Mouse (Mus musculus): ENCODE measurements at regions not wholly inside any gene's neighbourhood (a gene's known extent, or its start where the extent isn't known, plus 50 kb on each side); places are given as distances from the start of the nearest gene placed in this dataset.

GRCm38 (mm10) chr10:68842023-68842735 is 118.7 kb downstream of the Tmem26 start:
- Histone ChIP-seq H3K9me3 (ENCODE audit: control insufficient read depth, low read length) (no peaks in the 10 kb centered on the region), H3K27me3 (ENCODE audit: control insufficient read depth, insufficient read depth, low read length) (no peaks in the 10 kb centered on the region), H3K9ac (ENCODE audit: low read length) (no peak overlapping the region), H3K4me1 (replicated peaks; ENCODE audit: control insufficient read depth, insufficient read depth, low read length) (no peaks in the 10 kb centered on the region), H3K27ac (ENCODE audit: low read depth, low read length) (no peak overlapping the region), H3K4me3 (ENCODE audit: low read depth, low read length) (no peak overlapping the region), H3K4me2 (ENCODE audit: low read depth, low read length, severe bottlenecking) (no peak overlapping the region), H3K36me3 (ENCODE audit: control insufficient read depth, insufficient read depth, low read length) (no peaks in the 10 kb centered on the region)
- 67% methylated on average over 13 of the region's 13 CpGs for WGBS
- ATAC-seq (replicated peaks; ENCODE audit: low FRiP score) (0 out of 2 replicates have a peak, but pooled peaks have one; percentile 39), DNase-seq (ENCODE audit: low spot score) (no peak)

- 83% methylated on average over 4 of the region's 4 CpGs for WGBS
- no peaks in the 10 kb centered on the region for H3K36me3 ChIP-seq (ENCODE audit: control insufficient read depth, insufficient read depth, low read length)
Observed at GRCm38 (mm10) chr10:68844066-68844465, 120.6 kb downstream of the Tmem26 start.

GRCm38 (mm10) chr10:68844596-68844995 is 121.2 kb downstream of the Tmem26 start:
- Histone ChIP-seq H3K9me3 (ENCODE audit: control insufficient read depth, low read length) (no peaks in the 10 kb centered on the region), H3K36me3 (ENCODE audit: control insufficient read depth, insufficient read depth, low read length) (no peaks in the 10 kb centered on the region), H3K9ac (ENCODE audit: low read length) (no peak overlapping the region), H3K4me1 (replicated peaks; ENCODE audit: control insufficient read depth, insufficient read depth, low read length) (no peaks in the 10 kb centered on the region), H3K4me2 (ENCODE audit: low read depth, low read length, severe bottlenecking) (no peak overlapping the region), H3K4me3 (ENCODE audit: low read depth, low read length) (no peak overlapping the region), H3K27ac (ENCODE audit: low read depth, low read length) (no peak overlapping the region), H3K27me3 (ENCODE audit: control insufficient read depth, insufficient read depth, low read length) (no peaks in the 10 kb centered on the region)
- no peak for ATAC-seq (replicated peaks; ENCODE audit: low FRiP score)
- DNase-seq (ENCODE audit: low spot score), result no peak
- WGBS, result 93% methylated on average over 7 of the region's 8 CpGs

More at GRCm38 (mm10) chr10:68844066-68844465, 120.6 kb downstream of the Tmem26 start:
- Histone ChIP-seq H3K9me3 (ENCODE audit: control insufficient read depth, low read length) (no peaks in the 10 kb centered on the region), H3K27ac (ENCODE audit: low read depth, low read length) (no peak overlapping the region), H3K4me3 (ENCODE audit: low read depth, low read length) (no peak overlapping the region), H3K4me2 (ENCODE audit: low read depth, low read length, severe bottlenecking) (no peak overlapping the region), H3K4me1 (replicated peaks; ENCODE audit: control insufficient read depth, insufficient read depth, low read length) (no peaks in the 10 kb centered on the region), H3K9ac (ENCODE audit: low read length) (no peak overlapping the region), H3K27me3 (ENCODE audit: control insufficient read depth, insufficient read depth, low read length) (no peaks in the 10 kb centered on the region)
- ATAC-seq (replicated peaks; ENCODE audit: low FRiP score), result no peak
- DNase-seq (ENCODE audit: low spot score), result no peak

DNA sequence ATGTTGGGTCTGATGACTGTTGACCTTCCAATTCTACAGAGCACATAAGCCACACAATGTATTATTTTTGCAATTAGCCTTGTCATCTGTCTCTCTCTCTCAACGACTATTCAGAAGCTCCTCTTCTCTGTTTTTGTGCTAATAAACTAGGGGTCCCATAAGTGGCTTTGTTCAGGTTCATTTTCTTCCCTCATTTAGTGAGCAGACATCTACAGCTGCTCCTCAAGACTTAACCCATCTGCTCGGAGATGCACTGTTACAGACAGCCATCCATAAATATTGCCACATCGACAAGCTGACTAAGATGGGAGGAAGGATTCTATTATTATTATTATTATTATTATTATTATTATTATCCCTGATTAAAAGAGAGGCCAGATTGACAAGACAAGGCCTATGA is 127.7 kb downstream of the Tmem26 start:
- no peak overlapping the region for H3K9ac ChIP-seq (ENCODE audit: low read length)
- no peaks in the 10 kb centered on the region for H3K9me3 ChIP-seq (ENCODE audit: control insufficient read depth, low read length)
- DNase-seq (ENCODE audit: low spot score), result no peak
- H3K4me3 ChIP-seq (ENCODE audit: low read depth, low read length), result no peak overlapping the region
- no peak overlapping the region for H3K4me2 ChIP-seq (ENCODE audit: low read depth, low read length, severe bottlenecking)
- WGBS, result 85% methylated on average over 3 of the region's 3 CpGs
- H3K27ac ChIP-seq (ENCODE audit: low read depth, low read length), result no peak overlapping the region
- no peak for ATAC-seq (replicated peaks; ENCODE audit: low FRiP score)
- H3K36me3 ChIP-seq (ENCODE audit: control insufficient read depth, insufficient read depth, low read length), result no peaks in the 10 kb centered on the region
- no peaks in the 10 kb centered on the region for H3K27me3 ChIP-seq (ENCODE audit: control insufficient read depth, insufficient read depth, low read length)
- H3K4me1 ChIP-seq (replicated peaks; ENCODE audit: control insufficient read depth, insufficient read depth, low read length), result no peaks in the 10 kb centered on the region

- WGBS, result 79% methylated on average over 13 of the region's 13 CpGs
- no peak overlapping the region for H3K27ac ChIP-seq (ENCODE audit: low read depth, low read length)
- H3K4me2 ChIP-seq (ENCODE audit: low read depth, low read length, severe bottlenecking), result no peak overlapping the region
Observed at GRCm38 (mm10) chr10:68855934-68856891, 132.8 kb downstream of the Tmem26 start.

DNA sequence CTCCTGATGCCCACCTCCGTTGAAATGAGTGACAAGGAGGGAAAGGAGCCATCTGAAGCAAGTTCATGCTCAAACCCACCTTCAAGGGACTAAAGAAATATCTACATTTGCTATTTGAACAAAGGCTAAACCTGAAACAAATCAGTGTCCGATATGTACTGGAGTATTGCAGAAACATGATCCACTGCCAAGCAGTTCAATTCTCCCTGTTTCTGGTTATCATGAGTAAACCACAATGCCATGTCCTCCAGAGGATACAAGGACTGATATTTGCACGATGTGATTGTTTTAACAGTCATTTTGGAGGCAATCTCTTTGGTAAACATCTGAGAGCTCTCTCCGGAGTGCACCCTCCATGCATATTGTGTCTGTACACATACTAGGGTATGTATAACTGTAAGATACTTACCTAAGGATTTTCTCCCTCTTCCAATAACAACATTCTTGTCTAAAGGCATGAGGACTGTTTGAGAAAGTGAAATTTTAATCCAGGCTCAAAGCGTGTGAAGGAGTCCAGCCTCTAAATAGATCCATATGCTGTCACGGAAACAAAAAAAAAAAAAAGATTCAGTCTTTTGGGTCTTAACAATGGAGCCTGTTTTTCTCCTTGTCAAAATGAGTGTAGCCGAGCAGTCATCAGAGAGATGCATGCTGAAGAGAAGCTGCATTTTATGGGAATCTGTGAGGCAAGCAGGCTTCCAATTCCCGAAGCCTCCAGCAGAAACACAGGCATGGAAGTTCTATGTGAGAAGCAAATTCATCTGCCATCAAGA is 141.3 kb downstream of the Tmem26 start:
- H3K27me3 ChIP-seq (ENCODE audit: control insufficient read depth, insufficient read depth, low read length), result no peaks in the 10 kb centered on the region
- ATAC-seq (replicated peaks; ENCODE audit: low FRiP score), result no peak

More at GRCm38 (mm10) chr10:68855934-68856891, 132.8 kb downstream of the Tmem26 start:
- DNase-seq (ENCODE audit: low spot score), result no peak
- Histone ChIP-seq H3K36me3 (ENCODE audit: control insufficient read depth, insufficient read depth, low read length) (no peaks in the 10 kb centered on the region), H3K9me3 (ENCODE audit: control insufficient read depth, low read length) (no peaks in the 10 kb centered on the region), H3K4me3 (ENCODE audit: low read depth, low read length) (no peak overlapping the region), H3K27me3 (ENCODE audit: control insufficient read depth, insufficient read depth, low read length) (no peaks in the 10 kb centered on the region), H3K4me1 (replicated peaks; ENCODE audit: control insufficient read depth, insufficient read depth, low read length) (no peaks in the 10 kb centered on the region), H3K9ac (ENCODE audit: low read length) (no peak overlapping the region)
- ATAC-seq (replicated peaks; ENCODE audit: low FRiP score), result no peak

GRCm38 (mm10) chr10:68865776-68866175 is 142.3 kb downstream of the Tmem26 start:
- WGBS, result 7% methylated on average over 5 of the region's 5 CpGs
- ATAC-seq (replicated peaks; ENCODE audit: low FRiP score), result no peak
- Histone ChIP-seq H3K9me3 (ENCODE audit: control insufficient read depth, low read length) (no peaks in the 10 kb centered on the region), H3K27me3 (ENCODE audit: control insufficient read depth, insufficient read depth, low read length) (no peaks in the 10 kb centered on the region), H3K9ac (ENCODE audit: low read length) (no peak overlapping the region), H3K36me3 (ENCODE audit: control insufficient read depth, insufficient read depth, low read length) (no peaks in the 10 kb centered on the region), H3K4me3 (ENCODE audit: low read depth, low read length) (no peak overlapping the region), H3K4me1 (replicated peaks; ENCODE audit: control insufficient read depth, insufficient read depth, low read length) (peaks cover 3% of the 10 kb centered on the region; the same call in 1 of the 2 replicates), H3K4me2 (ENCODE audit: low read depth, low read length, severe bottlenecking) (no peak overlapping the region), H3K27ac (ENCODE audit: low read depth, low read length) (no peak overlapping the region)
- DNase-seq (ENCODE audit: low spot score), result no peak

More for the DNA sequence above, 141.3 kb downstream of the Tmem26 start:
- Histone ChIP-seq H3K4me1 (replicated peaks; ENCODE audit: control insufficient read depth, insufficient read depth, low read length) (peaks cover 3% of the 10 kb centered on the region; the same call in 1 of the 2 replicates), H3K4me3 (ENCODE audit: low read depth, low read length) (no peak overlapping the region), H3K9me3 (ENCODE audit: control insufficient read depth, low read length) (no peaks in the 10 kb centered on the region), H3K36me3 (ENCODE audit: control insufficient read depth, insufficient read depth, low read length) (no peaks in the 10 kb centered on the region), H3K27ac (ENCODE audit: low read depth, low read length) (no peak overlapping the region), H3K4me2 (ENCODE audit: low read depth, low read length, severe bottlenecking) (no peak overlapping the region), H3K9ac (ENCODE audit: low read length) (no peak overlapping the region)
- 43% methylated on average over 8 of the region's 8 CpGs for WGBS
- DNase-seq (ENCODE audit: low spot score), result no peak

DNA sequence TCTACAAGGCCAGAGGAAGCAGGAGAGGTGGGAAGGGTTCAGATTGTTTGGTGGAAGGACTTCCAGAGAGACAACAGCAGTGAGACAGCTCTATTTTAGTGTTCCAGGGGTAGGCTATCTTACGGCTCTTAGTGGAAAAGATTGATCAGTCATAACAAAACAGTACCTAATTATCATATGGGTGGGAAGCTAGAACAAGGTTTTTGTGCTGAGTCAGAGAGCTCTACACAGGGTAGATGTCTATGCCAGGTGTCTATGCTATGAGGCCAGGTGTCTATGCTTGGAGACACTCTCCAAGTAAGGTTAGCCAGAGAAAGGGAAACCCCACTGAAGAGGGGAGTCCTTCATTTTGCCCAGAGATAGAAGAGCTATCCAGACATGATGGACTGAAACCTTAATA is 143.9 kb downstream of the Tmem26 start:
- Histone ChIP-seq H3K27ac (ENCODE audit: low read depth, low read length) (no peak overlapping the region), H3K27me3 (ENCODE audit: control insufficient read depth, insufficient read depth, low read length) (no peaks in the 10 kb centered on the region), H3K9me3 (ENCODE audit: control insufficient read depth, low read length) (no peaks in the 10 kb centered on the region), H3K4me1 (replicated peaks; ENCODE audit: control insufficient read depth, insufficient read depth, low read length) (peaks cover 3% of the 10 kb centered on the region; the same call in 1 of the 2 replicates), H3K9ac (ENCODE audit: low read length) (no peak overlapping the region), H3K4me3 (ENCODE audit: low read depth, low read length) (no peak overlapping the region), H3K4me2 (ENCODE audit: low read depth, low read length, severe bottlenecking) (no peak overlapping the region), H3K36me3 (ENCODE audit: control insufficient read depth, insufficient read depth, low read length) (no peaks in the 10 kb centered on the region)
- ATAC-seq (replicated peaks; ENCODE audit: low FRiP score) (no peak), DNase-seq (ENCODE audit: low spot score) (no peak)
- 93% methylated on average over 1 of the region's 1 CpGs for WGBS

Measured in forebrain, embryonic 11.5 days (tissue).